Mouse (Mus musculus): ENCODE data around the gene Ptpn6. TPM values are rescaled to one million over a fixed set of nuclear protein-coding genes. Genes with fewer than 3 reads are reported as not detected.

Ptpn6 gene
- polyA plus RNA-seq, 1 experiment, result 41.0 TPM

GRCm38 (mm10) chr6:124739231-124739796 lies 800 bp upstream of the Ptpn6 start:
- Histone ChIP-seq H3K27ac (ENCODE audit: insufficient read depth, low read depth, low read length) (peak overlapping the region; percentile 84), H3K36me3 (ENCODE audit: control insufficient read depth, insufficient read depth, low read length) (peaks cover 7% of the 10 kb centered on the region), H3K4me1 (ENCODE audit: control insufficient read depth, insufficient read depth, insufficient read length, low read length) (peaks cover 9% of the 10 kb centered on the region), H3K4me3 (ENCODE audit: low read depth, low read length) (no peak overlapping the region), H3K27me3 (ENCODE audit: control insufficient read depth, insufficient read depth, low read length) (no peaks in the 10 kb centered on the region)
- no peak for TF ChIP-seq POLR2A (IDR thresholded peaks at IDR 0.05; ENCODE audit: low read depth, low read length)
- no peak for TF ChIP-seq CTCF (IDR thresholded peaks at IDR 0.05; ENCODE audit: extremely low read depth, insufficient read length, insufficient replicate concordance, low read depth, low read length)
- 56% methylated on average over 10 of the region's 10 CpGs for WGBS

GRCm38 (mm10) chr6:124737040-124737439 lies 1.5 kb downstream of the Ptpn6 start:
- Histone ChIP-seq H3K27me3 (ENCODE audit: control insufficient read depth, insufficient read depth, low read length) (no peaks in the 10 kb centered on the region), H3K36me3 (ENCODE audit: control insufficient read depth, insufficient read depth, low read length) (no peaks in the 10 kb centered on the region), H3K4me1 (ENCODE audit: control insufficient read depth, insufficient read depth, insufficient read length, low read length) (peaks cover 17% of the 10 kb centered on the region), H3K4me3 (ENCODE audit: low read depth, low read length) (no peak overlapping the region), H3K27ac (ENCODE audit: insufficient read depth, low read depth, low read length) (no peak overlapping the region)
- TF ChIP-seq CTCF (IDR thresholded peaks at IDR 0.05; ENCODE audit: extremely low read depth, insufficient read length, insufficient replicate concordance, low read depth, low read length) (no peak), POLR2A (IDR thresholded peaks at IDR 0.05; ENCODE audit: low read depth, low read length) (no peak)
- 88% methylated on average over 11 of the region's 11 CpGs for WGBS

GRCm38 (mm10) chr6:124734417-124734816 lies 4.1 kb downstream of the Ptpn6 start:
- Histone ChIP-seq H3K27ac (ENCODE audit: insufficient read depth, low read depth, low read length) (no peak overlapping the region), H3K36me3 (ENCODE audit: control insufficient read depth, insufficient read depth, low read length) (peaks cover 2% of the 10 kb centered on the region; the same call in 1 of the 2 replicates), H3K4me3 (ENCODE audit: low read depth, low read length) (no peak overlapping the region), H3K4me1 (ENCODE audit: control insufficient read depth, insufficient read depth, insufficient read length, low read length) (peaks cover 11% of the 10 kb centered on the region), H3K27me3 (ENCODE audit: control insufficient read depth, insufficient read depth, low read length) (no peaks in the 10 kb centered on the region)
- WGBS, result 91% methylated on average over 3 of the region's 3 CpGs
- TF ChIP-seq CTCF (IDR thresholded peaks at IDR 0.05; ENCODE audit: extremely low read depth, insufficient read length, insufficient replicate concordance, low read depth, low read length) (no peak), POLR2A (IDR thresholded peaks at IDR 0.05; ENCODE audit: low read depth, low read length) (no peak)

GRCm38 (mm10) chr6:124732476-124733370 lies 5.8 kb downstream of the Ptpn6 start:
- no peaks in the 10 kb centered on the region for H3K27me3 ChIP-seq (ENCODE audit: control insufficient read depth, insufficient read depth, low read length)
- H3K4me1 ChIP-seq (ENCODE audit: control insufficient read depth, insufficient read depth, insufficient read length, low read length), result peaks cover 13% of the 10 kb centered on the region
- 56% methylated on average over 19 of the region's 19 CpGs for WGBS
- peaks cover 5% of the 10 kb centered on the region; the same call in 1 of the 2 replicates for H3K36me3 ChIP-seq (ENCODE audit: control insufficient read depth, insufficient read depth, low read length)
- TF ChIP-seq CTCF (IDR thresholded peaks at IDR 0.05; ENCODE audit: extremely low read depth, insufficient read length, insufficient replicate concordance, low read depth, low read length) (no peak), POLR2A (IDR thresholded peaks at IDR 0.05; ENCODE audit: low read depth, low read length) (peak; percentile 45; the same call in 1 of the 2 replicates)
- H3K27ac ChIP-seq (ENCODE audit: insufficient read depth, low read depth, low read length), result peak overlapping the region; percentile 84
- peak overlapping the region; percentile 60 for H3K4me3 ChIP-seq (ENCODE audit: low read depth, low read length)

GRCm38 (mm10) chr6:124731038-124731437 lies 7.5 kb downstream of the Ptpn6 start:
- peak overlapping the region; percentile 20; the same call in 1 of the 2 replicates for H3K27ac ChIP-seq (ENCODE audit: insufficient read depth, low read depth, low read length)
- TF ChIP-seq POLR2A (IDR thresholded peaks at IDR 0.05; ENCODE audit: low read depth, low read length) (no peak), CTCF (IDR thresholded peaks at IDR 0.05; ENCODE audit: extremely low read depth, insufficient read length, insufficient replicate concordance, low read depth, low read length) (no peak)
- peaks cover 9% of the 10 kb centered on the region; the same call in 1 of the 2 replicates for H3K36me3 ChIP-seq (ENCODE audit: control insufficient read depth, insufficient read depth, low read length)
- 84% methylated on average over 7 of the region's 7 CpGs for whole genome bisulfite sequencing
- H3K4me1 ChIP-seq (ENCODE audit: control insufficient read depth, insufficient read depth, insufficient read length, low read length), result peaks cover 15% of the 10 kb centered on the region
- H3K27me3 ChIP-seq (ENCODE audit: control insufficient read depth, insufficient read depth, low read length), result no peaks in the 10 kb centered on the region
- H3K4me3 ChIP-seq (ENCODE audit: low read depth, low read length), result no peak overlapping the region

GRCm38 (mm10) chr6:124729850-124730705 lies 8.4 kb downstream of the Ptpn6 start:
- Histone ChIP-seq H3K27me3 (ENCODE audit: control insufficient read depth, insufficient read depth, low read length) (no peaks in the 10 kb centered on the region), H3K4me3 (ENCODE audit: low read depth, low read length) (peak overlapping the region; percentile 35), H3K27ac (ENCODE audit: insufficient read depth, low read depth, low read length) (peak overlapping the region; percentile 72), H3K36me3 (ENCODE audit: control insufficient read depth, insufficient read depth, low read length) (peaks cover 12% of the 10 kb centered on the region; the same call in 1 of the 2 replicates), H3K4me1 (ENCODE audit: control insufficient read depth, insufficient read depth, insufficient read length, low read length) (peaks cover 15% of the 10 kb centered on the region)
- TF ChIP-seq POLR2A (IDR thresholded peaks at IDR 0.05; ENCODE audit: low read depth, low read length) (no peak), CTCF (IDR thresholded peaks at IDR 0.05; ENCODE audit: extremely low read depth, insufficient read length, insufficient replicate concordance, low read depth, low read length) (no peak)
- 85% methylated on average over 8 of the region's 8 CpGs for WGBS
